Mouse (Mus musculus) kidney, adult 2 months (tissue): ENCODE measurements at regions not wholly inside any gene's neighbourhood (a gene's known extent, or its start where the extent isn't known, plus 50 kb on each side); places are given as distances from the start of the nearest gene placed in this dataset.

Experiments
- CTCF ChIP-seq: fragments of 200-500 bp; conservative IDR thresholded peaks from 2 replicates; pipeline ENCODE4 v1.5.1; 2011; ENCODE audit warnings: low read depth, mild to moderate bottlenecking, control low read depth, low read length, moderate library complexity, mixed read lengths; ENCODE audit not compliant: insufficient read depth, insufficient read length
- POLR2A ChIP-seq: fragments of 200-500 bp; IDR thresholded peaks from one replicate; pipeline ENCODE4 v1.6.1; 2011; ENCODE audit warnings: low read depth, low read length, control low read depth

GRCm38 (mm10) chr13:91374141-91374540 is 85.9 kb upstream of the Ssbp2 start:
- TF ChIP-seq CTCF (no peak), POLR2A (no peak)
